Comparison of ENCODE assay signal across 14 mouse cellular contexts in genomic region chr13:35395192-35395591, GRCm38 (mm10).
DNase-seq lines count a peak whose midpoint lies in the region; ATAC-seq and TF ChIP-seq lines count a peak whose summit lies in the region.
"Had no signal": no experiment of that assay in that cellular context is flagged by ENCODE, and none has a peak within 500 bp of the region (broad histone marks: within the 10 kb centered on the region; RNA-seq: fewer than 3 reads in every experiment).

No protein-coding gene starts in this region.

- H3K27ac ChIP-seq in gastrocnemius, adult 2 months: peak overlapping the region; percentile 41
- no peak overlapping the region for H3K27ac ChIP-seq in kidney, embryonic 16.5 days (ENCODE audit: low read length)
- H3K27ac ChIP-seq in embryonic facial prominence, embryonic 15.5 days (replicated peaks): no peak overlapping the region
- H3K27ac ChIP-seq in hindbrain, embryonic 13.5 days: no peak overlapping the region
- no peak overlapping the region for H3K27ac ChIP-seq in liver, embryonic 11.5 days (ENCODE audit: low read depth, low read length)
- H3K27ac ChIP-seq: kidney, embryonic 15.5 days; neural tube, embryonic 13.5 days had no signal

- intact Hi-C loops in gastrocnemius, adult 2 months (cut with DNase I): no loop called here
- intact Hi-C loops in gastrocnemius, postnatal 36 days (cut with DNase I): no loop called here

- peaks cover 11% of the 10 kb centered on the region; the same call in 1 of the 2 replicates for H3K4me1 ChIP-seq in kidney, embryonic 16.5 days (ENCODE audit: insufficient read depth, low read length)
- peaks cover 20% of the 10 kb centered on the region for H3K4me1 ChIP-seq in embryonic facial prominence, embryonic 15.5 days
- no peaks in the 10 kb centered on the region; the same call in 1 of the 2 replicates for H3K4me1 ChIP-seq in hindbrain, embryonic 13.5 days (replicated peaks)
- no peaks in the 10 kb centered on the region for H3K4me1 ChIP-seq in liver, embryonic 11.5 days (replicated peaks; ENCODE audit: control insufficient read depth, insufficient read depth, low read length)
- H3K4me1 ChIP-seq: neural tube, embryonic 13.5 days had no signal

- no peak overlapping the region for H3K4me2 ChIP-seq in kidney, embryonic 16.5 days (replicated peaks; ENCODE audit: low read depth, low read length)
- H3K4me2 ChIP-seq in embryonic facial prominence, embryonic 15.5 days (replicated peaks): no peak overlapping the region
- H3K4me2 ChIP-seq in hindbrain, embryonic 13.5 days: no peak overlapping the region
- no peak overlapping the region for H3K4me2 ChIP-seq in liver, embryonic 11.5 days
- H3K4me2 ChIP-seq: kidney, embryonic 15.5 days; neural tube, embryonic 13.5 days had no signal

- DNase-seq in gastrocnemius, adult 2 months: no peak
- no peak for DNase-seq in gastrocnemius, postnatal 36 days
- no peak for DNase-seq in kidney, postnatal 4 days
- peak; percentile 1 for DNase-seq in skeletal muscle tissue, adult 2 months (ENCODE audit: low read depth, low spot score)
- no peak for DNase-seq in liver, embryonic 11.5 days (ENCODE audit: low spot score)
- DNase-seq: cerebellum, postnatal 25 days; retina, postnatal 1 day; spleen, adult 18-20 months had no signal

- no peak overlapping the region for H3K9ac ChIP-seq in kidney, embryonic 16.5 days (replicated peaks; ENCODE audit: low read length)
- no peak overlapping the region for H3K9ac ChIP-seq in embryonic facial prominence, embryonic 15.5 days
- no peak overlapping the region for H3K9ac ChIP-seq in hindbrain, embryonic 13.5 days
- no peak overlapping the region for H3K9ac ChIP-seq in liver, embryonic 11.5 days (ENCODE audit: low read depth, low read length)
- H3K9ac ChIP-seq: kidney, embryonic 15.5 days; neural tube, embryonic 13.5 days had no signal

- ATAC-seq in kidney, embryonic 16.5 days (ENCODE audit: low FRiP score, low TSS enrichment): peak; percentile 57; the same call in 1 of the 2 replicates
- peak; percentile 3; the same call in 1 of the 2 replicates for ATAC-seq in embryonic facial prominence, embryonic 15.5 days (ENCODE audit: insufficient number of reproducible peaks, low FRiP score, low TSS enrichment, low read depth)
- no peak for ATAC-seq in hindbrain, embryonic 13.5 days (ENCODE audit: low FRiP score)
- no peak for ATAC-seq in liver, embryonic 11.5 days (replicated peaks; ENCODE audit: low FRiP score)
- ATAC-seq: hindbrain, embryonic 16.5 days had no signal

- no peaks in the 10 kb centered on the region for H3K27me3 ChIP-seq in kidney, embryonic 16.5 days (ENCODE audit: insufficient read depth, low read length)
- H3K27me3 ChIP-seq in embryonic facial prominence, embryonic 15.5 days: no peaks in the 10 kb centered on the region
- H3K27me3 ChIP-seq in hindbrain, embryonic 13.5 days: no peaks in the 10 kb centered on the region
- no peaks in the 10 kb centered on the region for H3K27me3 ChIP-seq in liver, embryonic 11.5 days (replicated peaks; ENCODE audit: control insufficient read depth, insufficient read depth, low read length)
- H3K27me3 ChIP-seq: kidney, embryonic 15.5 days; neural tube, embryonic 13.5 days had no signal

- H3K36me3 ChIP-seq in kidney, embryonic 16.5 days (ENCODE audit: insufficient read depth, low read length): no peaks in the 10 kb centered on the region
- H3K36me3 ChIP-seq in embryonic facial prominence, embryonic 15.5 days: no peaks in the 10 kb centered on the region
- no peaks in the 10 kb centered on the region for H3K36me3 ChIP-seq in hindbrain, embryonic 13.5 days
- no peaks in the 10 kb centered on the region for H3K36me3 ChIP-seq in liver, embryonic 11.5 days (ENCODE audit: control insufficient read depth, insufficient read depth, low read length)
- H3K36me3 ChIP-seq: kidney, embryonic 15.5 days; neural tube, embryonic 13.5 days had no signal

- peak overlapping the region; percentile 17; the same call in 1 of the 2 replicates for H3K4me3 ChIP-seq in gastrocnemius, adult 2 months
- H3K4me3 ChIP-seq in kidney, embryonic 16.5 days (ENCODE audit: low read length): no peak overlapping the region
- H3K4me3 ChIP-seq in embryonic facial prominence, embryonic 15.5 days (replicated peaks): no peak overlapping the region
- no peak overlapping the region for H3K4me3 ChIP-seq in hindbrain, embryonic 13.5 days
- no peak overlapping the region for H3K4me3 ChIP-seq in liver, embryonic 11.5 days (ENCODE audit: low read depth, low read length)
- H3K4me3 ChIP-seq: kidney, embryonic 15.5 days; neural tube, embryonic 13.5 days had no signal

- no peak for TF ChIP-seq CTCF in gastrocnemius, adult 2 months (IDR thresholded peaks at IDR 0.05)

- no peaks in the 10 kb centered on the region for H3K9me3 ChIP-seq in kidney, embryonic 16.5 days (ENCODE audit: low read length)
- no peaks in the 10 kb centered on the region for H3K9me3 ChIP-seq in embryonic facial prominence, embryonic 15.5 days (replicated peaks)
- H3K9me3 ChIP-seq in hindbrain, embryonic 13.5 days: no peaks in the 10 kb centered on the region
- H3K9me3 ChIP-seq in liver, embryonic 11.5 days (ENCODE audit: control insufficient read depth, low read length): no peaks in the 10 kb centered on the region
- H3K9me3 ChIP-seq: kidney, embryonic 15.5 days; neural tube, embryonic 13.5 days had no signal

- 65% methylated on average over 4 of the region's 4 CpGs for WGBS in kidney, embryonic 16.5 days
- WGBS in embryonic facial prominence, embryonic 15.5 days: 34% methylated on average over 4 of the region's 4 CpGs
- WGBS in hindbrain, embryonic 13.5 days: 73% methylated on average over 4 of the region's 4 CpGs
- WGBS in liver, embryonic 11.5 days: 58% methylated on average over 4 of the region's 4 CpGs

Comparison
In these comparisons a context has a peak if more than half of its experiments do, and no peak if none do; other contexts are left out.
1. ATAC-seq: peak in kidney, embryonic 16.5 days (single experiment) and embryonic facial prominence, embryonic 15.5 days (single experiment); none in hindbrain, embryonic 13.5 days (single experiment) and liver, embryonic 11.5 days (single experiment).